Mouse (Mus musculus) erythroblast, embryonic 14.5 days (primary cell): ENCODE data around the gene Trim25. TPM values are rescaled to one million over a fixed set of nuclear protein-coding genes. Genes with fewer than 3 reads are reported as not detected.

Experiments
- H3K27me3 ChIP-seq: 2 replicates; pipeline ENCODE4 v1.6.1; 2012; ENCODE audit warnings: inconsistent platforms; ENCODE audit not compliant: control insufficient read depth
- H3K36me3 ChIP-seq: 2 replicates; pipeline ENCODE4 v1.6.1; 2012; ENCODE audit warnings: mild to moderate bottlenecking, inconsistent platforms; ENCODE audit not compliant: control insufficient read depth
- H3K4me1 ChIP-seq: 2 replicates; pipeline ENCODE4 v1.6.1; 2012; ENCODE audit warnings: inconsistent platforms; ENCODE audit not compliant: control insufficient read depth
- H3K4me3 ChIP-seq: replicated peaks from 2 replicates; pipeline ENCODE3; 2012; ENCODE audit warnings: moderate library complexity, mild to moderate bottlenecking, inconsistent platforms
- H3K9me3 ChIP-seq: 2 replicates; pipeline ENCODE4 v1.6.1; 2012; ENCODE audit warnings: low read length, inconsistent platforms, mixed read lengths; ENCODE audit not compliant: control insufficient read depth
- GATA1 ChIP-seq: IDR thresholded peaks from 2 replicates; pipeline ENCODE4 v1.6.1; 2012; ENCODE audit warnings: low read length, inconsistent platforms, mixed read lengths
- TAL1 ChIP-seq: IDR thresholded peaks from 3 replicates; pipeline ENCODE4 v1.6.1; 2012; ENCODE audit warnings: low read length, inconsistent platforms, mixed read lengths
- polyA plus RNA-seq: library from polyadenylated mRNA; stranded (reverse); fragments of >175 nt; gene quantifications from 2 replicates; pipeline ENCODE4 v1.2.3, GENCODE M21; 2012

Gene Trim25
- polyA plus RNA-seq, 1 experiment, result 0.87 TPM

DNA sequence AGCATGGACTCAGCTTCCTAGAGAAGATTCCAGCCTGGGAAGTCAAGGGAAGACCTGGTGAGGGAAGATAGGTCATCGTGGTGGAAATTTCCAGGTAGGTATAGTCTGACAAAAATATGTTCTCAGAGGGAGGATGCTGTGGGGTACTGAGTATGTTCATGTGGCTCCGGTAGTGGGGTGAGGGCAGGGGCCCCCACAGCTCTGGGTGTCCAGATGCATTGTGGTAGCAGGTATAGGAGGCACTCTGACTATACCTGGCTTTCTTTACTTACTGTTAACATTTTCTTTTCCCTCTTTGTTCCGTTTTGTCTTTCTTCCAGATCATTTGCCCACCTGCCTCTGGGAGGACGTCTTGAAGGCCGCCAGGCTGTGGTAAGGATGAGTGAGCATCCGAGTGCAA lies 67.0 kb downstream of the Trim25 start:
- H3K4me1 ChIP-seq, result peaks cover 7% of the 10 kb centered on the region
- no peak for TF ChIP-seq GATA1
- no peak for TF ChIP-seq TAL1
- 0 out of 2 replicates have a peak, but pooled peaks cover 2% of the 10 kb centered on the region for H3K27me3 ChIP-seq
- H3K9me3 ChIP-seq, result 0 out of 2 replicates have a peak, but pooled peaks cover 2% of the 10 kb centered on the region
- H3K36me3 ChIP-seq, result no peaks in the 10 kb centered on the region
- no peak overlapping the region for H3K4me3 ChIP-seq

DNA sequence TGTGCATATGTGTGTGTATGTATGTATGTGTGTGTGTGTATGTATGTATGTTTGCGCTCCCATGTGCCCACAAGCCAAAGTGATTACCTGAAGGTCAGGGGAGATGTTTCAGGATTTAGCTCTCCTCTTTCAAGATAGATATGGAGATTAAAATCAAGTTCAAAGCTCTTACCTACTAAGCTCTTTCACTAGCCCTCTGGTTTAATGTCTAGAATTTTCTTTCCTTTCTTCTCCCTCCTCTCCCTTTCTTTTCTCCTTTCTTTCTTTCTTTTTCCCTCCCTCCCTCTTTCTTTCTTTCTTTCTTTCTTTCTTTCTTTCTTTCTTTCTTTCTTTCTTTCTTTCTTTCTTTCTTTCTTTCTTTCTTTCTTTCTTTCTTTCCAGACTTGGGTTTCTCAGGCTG lies 67.6 kb downstream of the Trim25 start, which contains the start of gene Dgke:
Gene Dgke, minus strand, starts transcription at position 101 of the 400 bp plus-strand sequence.
- Histone ChIP-seq H3K4me1 (peaks cover 7% of the 10 kb centered on the region), H3K27me3 (0 out of 2 replicates have a peak, but pooled peaks cover 2% of the 10 kb centered on the region), H3K9me3 (0 out of 2 replicates have a peak, but pooled peaks cover 2% of the 10 kb centered on the region), H3K36me3 (no peaks in the 10 kb centered on the region), H3K4me3 (no peak within 1 kb of the TSS)
- TF ChIP-seq GATA1 (no peak), TAL1 (no peak)

DNA sequence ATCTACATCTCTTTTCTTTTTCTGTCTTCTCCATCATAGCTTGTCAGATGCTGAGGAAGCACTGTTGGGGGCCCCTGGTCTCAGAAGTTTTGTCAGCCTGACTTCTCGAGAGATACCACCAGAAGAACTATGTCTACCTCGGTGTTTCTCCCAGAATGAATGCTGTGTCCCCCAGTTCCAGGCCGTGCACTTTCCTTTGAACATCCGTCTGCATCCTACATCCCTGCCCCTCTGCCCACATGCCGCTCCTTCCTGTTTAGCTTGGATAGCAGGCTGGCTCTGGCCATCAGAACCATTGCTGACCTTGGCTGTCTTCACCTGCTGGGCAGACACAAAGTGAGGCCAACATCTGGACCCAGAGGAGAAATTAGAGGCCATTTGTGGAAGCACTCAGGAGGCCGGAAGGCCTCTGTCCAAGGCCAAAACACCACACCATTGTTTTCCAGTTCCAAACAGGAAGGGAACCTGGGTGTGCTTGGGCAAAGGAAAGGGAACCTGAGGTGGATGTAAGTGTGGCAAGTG lies 68.2 kb downstream of the Trim25 start:
- TF ChIP-seq TAL1, result no peak
- TF ChIP-seq GATA1, result no peak
- H3K36me3 ChIP-seq, result no peaks in the 10 kb centered on the region
- H3K27me3 ChIP-seq, result 0 out of 2 replicates have a peak, but pooled peaks cover 2% of the 10 kb centered on the region

GRCm38 (mm10) chr11:89067871-89068490 lies 68.8 kb downstream of the Trim25 start:
- Histone ChIP-seq H3K4me1 (peaks cover 7% of the 10 kb centered on the region), H3K9me3 (0 out of 2 replicates have a peak, but pooled peaks cover 2% of the 10 kb centered on the region), H3K36me3 (no peaks in the 10 kb centered on the region), H3K4me3 (no peak overlapping the region), H3K27me3 (0 out of 2 replicates have a peak, but pooled peaks cover 2% of the 10 kb centered on the region)
- TF ChIP-seq GATA1 (no peak), TAL1 (no peak)

More for the DNA sequence above, 68.2 kb downstream of the Trim25 start:
- Histone ChIP-seq H3K9me3 (0 out of 2 replicates have a peak, but pooled peaks cover 2% of the 10 kb centered on the region), H3K4me3 (no peak overlapping the region), H3K4me1 (peaks cover 7% of the 10 kb centered on the region)

DNA sequence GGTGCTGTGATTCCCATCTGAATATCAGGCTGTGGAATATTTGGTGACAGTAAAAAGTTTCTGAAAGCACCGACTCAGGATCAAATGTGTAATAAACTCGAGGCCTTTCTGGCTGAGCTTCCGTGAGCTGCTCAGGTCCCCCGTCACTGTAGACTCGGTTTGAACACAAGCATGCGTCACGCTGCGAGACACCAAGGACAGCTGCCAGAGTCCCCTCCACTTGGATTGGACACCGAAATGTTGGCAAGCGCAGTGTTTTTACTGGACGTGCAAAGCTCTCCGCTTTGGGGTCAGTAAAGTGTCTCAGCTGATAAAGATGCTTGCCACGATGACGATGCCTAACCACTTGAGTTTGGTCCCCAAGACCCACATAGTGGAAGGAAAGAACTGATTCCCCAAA lies 69.5 kb downstream of the Trim25 start:
- Histone ChIP-seq H3K9me3 (0 out of 2 replicates have a peak, but pooled peaks cover 2% of the 10 kb centered on the region), H3K27me3 (0 out of 2 replicates have a peak, but pooled peaks cover 2% of the 10 kb centered on the region), H3K36me3 (no peaks in the 10 kb centered on the region), H3K4me3 (no peak overlapping the region), H3K4me1 (peaks cover 7% of the 10 kb centered on the region)
- TF ChIP-seq GATA1, result no peak
- no peak for TF ChIP-seq TAL1

- 0 out of 2 replicates have a peak, but pooled peaks cover 2% of the 10 kb centered on the region for H3K27me3 ChIP-seq
- peaks cover 3% of the 10 kb centered on the region for H3K4me1 ChIP-seq
- TF ChIP-seq TAL1 (no peak), GATA1 (no peak)
- no peaks in the 10 kb centered on the region for H3K36me3 ChIP-seq
- H3K9me3 ChIP-seq, result 0 out of 2 replicates have a peak, but pooled peaks cover 2% of the 10 kb centered on the region
- H3K4me3 ChIP-seq, result no peak overlapping the region
Measured at GRCm38 (mm10) chr11:89069303-89069702, 70.1 kb downstream of the Trim25 start.

Other genes starting within 250 kb of the Trim25 start
- 0.13 and 0.15 TPM in 2 replicates for gene Akap1, start 134.8 kb upstream of the Trim25 start, polyA plus RNA-seq
- 0.55 and 0.92 TPM in 2 replicates for gene Scpep1, start 43.9 kb upstream of the Trim25 start, polyA plus RNA-seq
- not detected in 2 replicates for gene Elobl, start 32.4 kb upstream of the Trim25 start, polyA plus RNA-seq
- 0.14 and 0.24 TPM in 2 replicates for gene Coil, start 29.1 kb upstream of the Trim25 start, polyA plus RNA-seq
- not detected in 2 replicates for gene Dgke, start 67.5 kb downstream of the Trim25 start, polyA plus RNA-seq
- gene Gm525, start 74.5 kb downstream of the Trim25 start, polyA plus RNA-seq, result not detected in 2 replicates